Mouse (Mus musculus): Measurements from ENCODE around the gene AL731706.2.

GRCm38 (mm10) chr2:136913021-136913420, 27.5 kb upstream of the AL731706.2 start:
- TF ChIP-seq CTCF (IDR thresholded peaks at IDR 0.05) (no peak), POLR2A (IDR thresholded peaks at IDR 0.05; ENCODE audit: insufficient read depth, low read depth, low read length) (no peak)

Data from heart, adult 2 months (tissue).